Mouse (Mus musculus) liver, embryonic 15.5 days (tissue): ENCODE results near the gene Zfp609. TPM values are rescaled to one million over a fixed set of nuclear protein-coding genes. Genes with fewer than 3 reads are reported as not detected.

Experiments
- ATAC-seq: fragments of 200-750 bp; cut with Nextera tagmentation; 2 replicates; pipeline ENCODE4 v1.8.0; 2017; ENCODE audit warnings: moderate number of reproducible peaks, mild to moderate bottlenecking, moderate library complexity; ENCODE audit not compliant: insufficient read depth
- H3K27ac ChIP-seq: fragments of 300-500 bp; sonication (generic); replicated peaks from 2 replicates; pipeline ENCODE4 v1.5.1; 2015; ENCODE audit warnings: mild to moderate bottlenecking, inconsistent platforms
- H3K27me3 ChIP-seq: fragments of 300-500 bp; sonication (generic); 2 replicates; pipeline ENCODE4 v1.6.1; 2015; ENCODE audit warnings: mild to moderate bottlenecking, inconsistent platforms
- H3K36me3 ChIP-seq: fragments of 300-500 bp; sonication (generic); replicated peaks from 2 replicates; pipeline ENCODE4 v1.6.1; 2015; ENCODE audit warnings: moderate library complexity, mild to moderate bottlenecking, inconsistent platforms
- H3K4me1 ChIP-seq: fragments of 300-500 bp; sonication (generic); replicated peaks from 2 replicates; pipeline ENCODE4 v1.6.1; 2015; ENCODE audit warnings: inconsistent platforms
- H3K4me2 ChIP-seq: fragments of 300-500 bp; sonication (generic); 2 replicates; pipeline ENCODE4 v1.6.1; 2015; ENCODE audit warnings: moderate library complexity, mild to moderate bottlenecking, inconsistent platforms
- H3K4me3 ChIP-seq: fragments of 300-500 bp; sonication (generic); replicated peaks from 2 replicates; pipeline ENCODE4 v1.5.1; 2015; ENCODE audit warnings: mild to moderate bottlenecking, inconsistent platforms
- H3K9ac ChIP-seq: fragments of 300-500 bp; sonication (generic); 2 replicates; pipeline ENCODE4 v1.6.1; 2015; ENCODE audit warnings: moderate library complexity, mild to moderate bottlenecking, inconsistent platforms
- H3K9me3 ChIP-seq: fragments of 300-500 bp; sonication (generic); replicated peaks from 2 replicates; pipeline ENCODE4 v1.6.1; 2016; ENCODE audit warnings: inconsistent platforms
- WGBS: fragments of 180-500 bp; shearing (Covaris S2); methylation state at CpG from one replicate; pipeline ENCODE4 v1.1.7; 2015; ENCODE audit warnings: mixed read lengths; ENCODE audit not compliant: insufficient replicate concordance; 5-methylcytosine and 5-hydroxymethylcytosine counted together
- polyA plus RNA-seq: library from polyadenylated mRNA; unstranded; fragments of >200 nt; fragmentation: Nextera tagmentation; extraction: Ambion mirVana; gene quantifications from 2 replicates; pipeline ENCODE4 v1.2.1, GENCODE M21; 2015

The Zfp609 gene
- polyA plus RNA-seq, 1 experiment from 2014 or later = 1.6 TPM

- no peaks in the 10 kb centered on the region for H3K36me3 ChIP-seq
- H3K4me1 ChIP-seq = peaks cover 42% of the 10 kb centered on the region
- no peak overlapping the region for H3K27ac ChIP-seq
- H3K9ac ChIP-seq = no peak overlapping the region
- H3K9me3 ChIP-seq = no peaks in the 10 kb centered on the region
- no peak for ATAC-seq
- no peaks in the 10 kb centered on the region for H3K27me3 ChIP-seq
- H3K4me3 ChIP-seq = no peak overlapping the region
- H3K4me2 ChIP-seq = no peak overlapping the region
Observed at GRCm38 (mm10) chr9:65743809-65744170, 83.6 kb downstream of the Zfp609 start.

DNA sequence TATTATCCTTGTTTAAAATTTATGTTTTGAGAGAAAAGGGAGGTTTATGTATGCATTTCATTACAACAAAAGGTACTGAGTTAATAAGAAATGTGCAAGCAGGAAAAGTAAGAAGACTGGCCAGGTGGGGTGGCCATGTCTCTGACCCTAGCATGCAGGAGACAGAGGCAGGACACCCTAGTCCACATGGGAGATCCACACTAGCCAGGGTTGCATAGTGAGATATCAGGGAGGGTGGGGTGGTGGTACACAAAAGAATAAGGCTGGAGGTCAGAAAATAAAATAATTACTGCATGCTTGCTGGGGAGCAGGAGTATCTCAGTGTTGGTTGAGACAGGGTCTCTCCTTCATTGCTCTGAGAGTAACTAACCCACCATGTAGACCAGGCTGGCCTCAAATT is 84.0 kb downstream of the Zfp609 start:
- H3K4me3 ChIP-seq = no peak overlapping the region
- no peaks in the 10 kb centered on the region for H3K9me3 ChIP-seq
- no peak overlapping the region for H3K27ac ChIP-seq
- ATAC-seq = no peak
- H3K4me2 ChIP-seq = no peak overlapping the region
- no peak overlapping the region for H3K9ac ChIP-seq
- no peaks in the 10 kb centered on the region for H3K36me3 ChIP-seq
- H3K4me1 ChIP-seq = peaks cover 42% of the 10 kb centered on the region
- H3K27me3 ChIP-seq = no peaks in the 10 kb centered on the region

- Histone ChIP-seq H3K4me2 (no peak overlapping the region), H3K36me3 (no peaks in the 10 kb centered on the region), H3K27ac (no peak overlapping the region), H3K4me3 (no peak overlapping the region), H3K9me3 (no peaks in the 10 kb centered on the region), H3K4me1 (peaks cover 42% of the 10 kb centered on the region), H3K9ac (no peak overlapping the region), H3K27me3 (no peaks in the 10 kb centered on the region)
- no peak for ATAC-seq
- 65% methylated on average over 3 of the region's 3 CpGs for WGBS
Observed at GRCm38 (mm10) chr9:65742777-65743176, 84.6 kb downstream of the Zfp609 start.

DNA sequence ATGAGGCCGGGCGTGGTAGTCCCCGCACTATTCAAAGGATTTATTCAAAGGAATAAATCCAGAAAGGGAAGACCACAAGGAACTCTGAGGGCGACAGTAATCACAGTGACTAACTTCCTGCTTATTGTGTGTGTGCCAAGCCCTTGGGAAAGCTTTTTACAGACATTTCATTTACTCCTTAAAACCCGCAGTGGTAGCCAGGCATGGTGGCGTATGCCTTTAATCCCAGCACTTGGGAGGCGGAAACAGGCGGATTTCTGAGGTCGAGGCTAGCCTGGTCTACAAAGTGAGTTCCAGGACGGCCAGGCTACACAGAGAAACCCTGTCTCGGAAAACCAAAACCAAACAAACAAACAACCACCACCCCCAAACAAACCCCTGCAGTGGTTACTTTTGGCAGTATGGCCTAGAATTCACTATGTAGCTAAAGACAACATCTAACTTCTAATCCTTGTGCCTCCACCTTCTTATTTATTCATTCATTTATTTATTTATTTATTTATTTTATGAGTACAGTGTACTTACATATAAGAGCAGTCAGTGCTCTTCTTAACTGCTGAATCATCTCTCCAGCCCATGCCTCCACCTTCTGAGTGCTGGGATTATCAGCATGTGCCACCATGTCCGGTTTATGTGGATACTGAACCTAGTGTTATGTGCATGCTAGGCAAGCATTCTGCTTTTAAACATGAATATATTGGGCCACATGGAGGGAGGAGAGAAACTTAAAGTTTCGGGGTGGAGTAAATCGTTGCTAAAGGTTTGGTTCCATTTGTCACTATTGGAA is 86.1 kb downstream of the Zfp609 start:
- Histone ChIP-seq H3K4me1 (peaks cover 36% of the 10 kb centered on the region), H3K9me3 (no peaks in the 10 kb centered on the region), H3K9ac (no peak overlapping the region), H3K4me2 (no peak overlapping the region), H3K27ac (no peak overlapping the region), H3K4me3 (no peak overlapping the region), H3K27me3 (no peaks in the 10 kb centered on the region), H3K36me3 (no peaks in the 10 kb centered on the region)
- 67% methylated on average over 14 of the region's 14 CpGs for WGBS
- ATAC-seq = peak; percentile 58

DNA sequence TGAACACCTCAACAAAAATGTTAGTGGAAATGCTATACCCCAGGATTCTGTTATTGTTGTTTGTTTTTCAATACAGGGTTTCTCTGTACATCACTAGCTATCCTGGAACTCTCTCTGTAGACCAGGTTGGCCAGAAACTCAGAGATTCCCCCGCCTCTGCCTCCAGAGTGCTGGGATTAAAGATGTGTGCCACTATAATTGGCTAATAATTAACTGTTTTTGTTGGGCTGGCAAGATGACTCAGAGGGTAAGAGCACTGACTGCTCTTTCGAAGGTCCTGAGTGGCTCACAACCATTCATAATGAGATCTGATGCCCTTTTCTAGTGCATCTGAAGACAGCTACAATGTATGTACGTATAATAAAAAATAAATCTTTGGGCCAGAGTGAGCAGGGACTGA is 92.4 kb downstream of the Zfp609 start:
- Histone ChIP-seq H3K27me3 (no peaks in the 10 kb centered on the region), H3K36me3 (peaks cover 4% of the 10 kb centered on the region; the same call in 1 of the 2 replicates), H3K4me2 (no peak overlapping the region), H3K9ac (no peak overlapping the region), H3K9me3 (no peaks in the 10 kb centered on the region), H3K27ac (no peak overlapping the region), H3K4me3 (no peak overlapping the region), H3K4me1 (0 out of 2 replicates have a peak, but pooled peaks cover 3% of the 10 kb centered on the region)
- no peak for ATAC-seq
- 69% methylated on average over 3 of the region's 3 CpGs for WGBS

DNA sequence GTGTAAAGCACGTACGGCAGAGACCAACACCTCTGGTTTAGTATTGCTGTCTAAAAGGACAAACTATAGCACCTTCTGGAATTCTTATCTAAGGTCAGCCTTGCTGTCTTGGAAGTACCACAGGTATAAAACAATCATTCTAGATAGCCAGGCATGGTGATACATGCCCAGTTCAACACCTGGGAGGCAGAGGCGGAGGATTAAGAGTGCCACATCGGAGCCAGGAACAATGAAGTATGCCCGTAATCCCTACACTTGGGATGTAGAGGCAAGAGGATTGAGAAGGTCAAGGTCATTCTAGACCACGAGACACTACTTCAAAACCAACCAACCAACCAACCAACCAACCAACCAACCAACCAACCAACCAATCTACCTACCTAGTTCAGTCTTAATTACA is 98.8 kb downstream of the Zfp609 start:
- no peak overlapping the region for H3K4me3 ChIP-seq
- no peak overlapping the region for H3K4me2 ChIP-seq
- WGBS = 87% methylated on average over 6 of the region's 6 CpGs
- H3K36me3 ChIP-seq = peaks cover 10% of the 10 kb centered on the region; the same call in 1 of the 2 replicates
- no peak overlapping the region for H3K27ac ChIP-seq
- no peaks in the 10 kb centered on the region for H3K9me3 ChIP-seq
- H3K4me1 ChIP-seq = peaks cover 11% of the 10 kb centered on the region; the same call in 1 of the 2 replicates
- no peaks in the 10 kb centered on the region for H3K27me3 ChIP-seq
- H3K9ac ChIP-seq = no peak overlapping the region
- ATAC-seq = no peak

- peaks cover 11% of the 10 kb centered on the region; the same call in 1 of the 2 replicates for H3K4me1 ChIP-seq
- H3K4me3 ChIP-seq = no peak overlapping the region
- H3K36me3 ChIP-seq = peaks cover 10% of the 10 kb centered on the region; the same call in 1 of the 2 replicates
- no peak overlapping the region for H3K4me2 ChIP-seq
- H3K27ac ChIP-seq = no peak overlapping the region
- no peak overlapping the region for H3K9ac ChIP-seq
- no peaks in the 10 kb centered on the region for H3K27me3 ChIP-seq
- WGBS = 69% methylated on average over 4 of the region's 4 CpGs
- no peaks in the 10 kb centered on the region for H3K9me3 ChIP-seq
- no peak for ATAC-seq
Observed at GRCm38 (mm10) chr9:65727491-65727890, 99.9 kb downstream of the Zfp609 start.

- Histone ChIP-seq H3K9ac (no peak overlapping the region), H3K4me2 (no peak overlapping the region), H3K4me1 (peaks cover 11% of the 10 kb centered on the region; the same call in 1 of the 2 replicates), H3K9me3 (no peaks in the 10 kb centered on the region), H3K27ac (no peak overlapping the region), H3K36me3 (peaks cover 10% of the 10 kb centered on the region; the same call in 1 of the 2 replicates), H3K4me3 (no peak overlapping the region), H3K27me3 (no peaks in the 10 kb centered on the region)
- no peak for ATAC-seq
- 79% methylated on average over 3 of the region's 3 CpGs for WGBS
Observed at GRCm38 (mm10) chr9:65726431-65726830, 100.9 kb downstream of the Zfp609 start.

- ATAC-seq = no peak
- Histone ChIP-seq H3K9me3 (no peaks in the 10 kb centered on the region), H3K36me3 (0 out of 2 replicates have a peak, but pooled peaks cover 5% of the 10 kb centered on the region), H3K4me2 (no peak overlapping the region), H3K9ac (no peak overlapping the region), H3K27me3 (no peaks in the 10 kb centered on the region), H3K4me1 (peaks cover 11% of the 10 kb centered on the region; the same call in 1 of the 2 replicates), H3K27ac (no peak overlapping the region), H3K4me3 (no peak overlapping the region)
- WGBS = 30% methylated on average over 4 of the region's 4 CpGs
Observed at GRCm38 (mm10) chr9:65725291-65725622, 102.1 kb downstream of the Zfp609 start.

- H3K4me1 ChIP-seq = peaks cover 11% of the 10 kb centered on the region; the same call in 1 of the 2 replicates
- no peak overlapping the region for H3K4me3 ChIP-seq
- no peak overlapping the region for H3K27ac ChIP-seq
- no peak overlapping the region for H3K4me2 ChIP-seq
- H3K9ac ChIP-seq = no peak overlapping the region
- H3K27me3 ChIP-seq = no peaks in the 10 kb centered on the region
- H3K9me3 ChIP-seq = no peaks in the 10 kb centered on the region
- 0 out of 2 replicates have a peak, but pooled peaks cover 5% of the 10 kb centered on the region for H3K36me3 ChIP-seq
- no peak for ATAC-seq
- WGBS = 70% methylated on average over 8 of the region's 8 CpGs
Observed at GRCm38 (mm10) chr9:65724471-65725290, 102.7 kb downstream of the Zfp609 start.

- 63% methylated on average over 10 of the region's 10 CpGs for WGBS
- ATAC-seq = no peak
- H3K4me1 ChIP-seq = peaks cover 11% of the 10 kb centered on the region; the same call in 1 of the 2 replicates
Observed at GRCm38 (mm10) chr9:65721161-65721566, 106.2 kb downstream of the Zfp609 start.

More at GRCm38 (mm10) chr9:65721161-65721566, 106.2 kb downstream of the Zfp609 start:
- no peak overlapping the region for H3K4me3 ChIP-seq
- H3K27ac ChIP-seq = no peak overlapping the region
- H3K4me2 ChIP-seq = no peak overlapping the region
- H3K36me3 ChIP-seq = no peaks in the 10 kb centered on the region
- H3K27me3 ChIP-seq = no peaks in the 10 kb centered on the region
- no peak overlapping the region for H3K9ac ChIP-seq
- H3K9me3 ChIP-seq = no peaks in the 10 kb centered on the region
